In the genomic region with DNA sequence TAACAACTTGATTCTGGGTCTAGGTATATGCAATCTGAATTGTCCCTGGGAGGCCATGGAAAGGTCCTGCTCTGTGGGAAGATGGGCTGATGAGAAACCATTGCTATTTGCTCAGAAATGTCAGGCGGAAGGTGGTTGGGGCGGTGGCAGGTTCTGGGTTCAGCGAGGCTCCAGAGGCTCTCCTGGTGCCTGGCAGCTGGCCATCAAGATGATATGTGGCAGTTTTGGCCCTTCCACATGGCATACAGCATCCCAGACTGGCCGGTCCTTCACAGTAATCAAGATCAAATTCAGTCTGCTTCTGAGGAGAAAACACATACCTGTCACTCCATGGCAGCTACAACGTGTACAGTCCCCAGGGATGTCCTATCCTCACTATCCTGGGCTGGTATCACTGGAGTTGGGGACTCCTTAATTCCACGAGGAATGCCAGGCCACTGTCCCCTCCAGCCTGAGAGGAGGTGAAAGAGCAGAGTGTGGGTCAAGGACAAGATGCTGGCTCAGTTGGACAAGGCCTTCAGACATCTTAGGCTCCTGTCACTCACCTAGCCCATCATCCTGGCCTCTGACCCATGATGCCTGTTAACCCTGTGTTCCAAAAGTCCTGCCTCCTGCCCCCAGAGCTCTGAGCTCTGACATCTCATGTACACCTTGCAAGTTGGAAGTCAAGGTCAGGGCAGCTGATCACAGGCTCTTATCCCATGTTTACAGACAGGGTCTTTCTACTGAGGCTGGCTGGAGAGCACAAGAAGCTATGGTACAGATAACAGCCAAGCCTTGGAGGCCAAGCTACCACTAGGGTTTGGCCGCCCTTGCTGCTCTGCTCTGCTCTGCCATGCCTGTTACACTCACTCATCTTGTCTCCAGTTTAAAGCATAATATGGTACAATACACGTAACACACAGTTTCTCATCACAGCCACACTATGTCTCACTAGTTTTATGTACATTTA, we compare ENCODE assay signal across 15 mouse cellular contexts. TPM values are rescaled to one million over a fixed set of nuclear protein-coding genes. Genes with fewer than 3 reads are reported as not detected.
A peak's percentile ranks its signal among the peaks of the same experiment; 100 is the strongest.
DNase-seq lines count a peak whose midpoint lies in the region; ATAC-seq and TF ChIP-seq lines count a peak whose summit lies in the region.
"Had no signal": no experiment of that assay in that cellular context is flagged by ENCODE, and none has a peak within 500 bp of the region (broad histone marks: within the 10 kb centered on the region; RNA-seq: fewer than 3 reads in every experiment).

No protein-coding gene starts in this region.

- 0 out of 2 replicates have a peak, but pooled peaks cover 3% of the 10 kb centered on the region for H3K4me1 ChIP-seq in hindbrain, embryonic 15.5 days (replicated peaks)
- H3K4me1 ChIP-seq in hindbrain, embryonic 14.5 days (replicated peaks; ENCODE audit: control insufficient read depth, insufficient read depth, low read length), result no peaks in the 10 kb centered on the region
- H3K4me1 ChIP-seq in stomach, embryonic 14.5 days (ENCODE audit: control insufficient read depth, insufficient read depth, low read length), result no peaks in the 10 kb centered on the region
- no peaks in the 10 kb centered on the region for H3K4me1 ChIP-seq in stomach, postnatal 0 days (replicated peaks; ENCODE audit: control insufficient read depth, insufficient read depth)
- H3K4me1 ChIP-seq: forebrain, embryonic 12.5 days; lung, embryonic 15.5 days; neural tube, embryonic 12.5 days had no signal

- H3K4me3 ChIP-seq in hindbrain, embryonic 15.5 days, result no peak overlapping the region
- H3K4me3 ChIP-seq in hindbrain, embryonic 14.5 days (replicated peaks; ENCODE audit: low read length), result no peak overlapping the region
- H3K4me3 ChIP-seq in stomach, embryonic 14.5 days (ENCODE audit: low read depth, low read length), result no peak overlapping the region
- H3K4me3 ChIP-seq in stomach, postnatal 0 days (ENCODE audit: low read depth, low read length), result no peak overlapping the region
- H3K4me3 ChIP-seq: forebrain, embryonic 12.5 days; lung, embryonic 15.5 days; neural tube, embryonic 12.5 days had no signal

- H3K27me3 ChIP-seq in hindbrain, embryonic 15.5 days, result no peaks in the 10 kb centered on the region
- no peaks in the 10 kb centered on the region for H3K27me3 ChIP-seq in hindbrain, embryonic 14.5 days (ENCODE audit: control insufficient read depth, insufficient read depth, low read length)
- H3K27me3 ChIP-seq in stomach, embryonic 14.5 days (ENCODE audit: control insufficient read depth, insufficient read depth, low read length), result no peaks in the 10 kb centered on the region
- no peaks in the 10 kb centered on the region for H3K27me3 ChIP-seq in stomach, postnatal 0 days (ENCODE audit: control insufficient read depth, insufficient read depth, low read length)
- H3K27me3 ChIP-seq: forebrain, embryonic 12.5 days; lung, embryonic 15.5 days; neural tube, embryonic 12.5 days; Patski had no signal

- no peaks in the 10 kb centered on the region for H3K9me3 ChIP-seq in hindbrain, embryonic 15.5 days
- H3K9me3 ChIP-seq in hindbrain, embryonic 14.5 days (ENCODE audit: control insufficient read depth, low read length), result no peaks in the 10 kb centered on the region
- H3K9me3 ChIP-seq in stomach, embryonic 14.5 days (ENCODE audit: control insufficient read depth, low read depth, low read length), result no peaks in the 10 kb centered on the region
- H3K9me3 ChIP-seq in stomach, postnatal 0 days (ENCODE audit: control insufficient read depth, low read length), result no peaks in the 10 kb centered on the region
- H3K9me3 ChIP-seq: forebrain, embryonic 12.5 days; lung, embryonic 15.5 days; neural tube, embryonic 12.5 days had no signal

- no peak for ATAC-seq in hindbrain, embryonic 15.5 days (ENCODE audit: low FRiP score, low read depth)
- no peak for ATAC-seq in hindbrain, embryonic 14.5 days (ENCODE audit: low FRiP score)
- peak; percentile 35; the same call in 1 of the 2 replicates for ATAC-seq in stomach, embryonic 14.5 days (ENCODE audit: insufficient number of reproducible peaks, insufficient read depth, low FRiP score, low read depth)
- no peak for ATAC-seq in stomach, postnatal 0 days (ENCODE audit: low FRiP score, low TSS enrichment)
- ATAC-seq: midbrain, embryonic 16.5 days; Patski had no signal

- TF ChIP-seq CTCF in stomach, postnatal 0 days (IDR thresholded peaks at IDR 0.05; ENCODE audit: low read depth), result no peak

- no peak for DNase-seq in hindbrain, embryonic 14.5 days (ENCODE audit: low spot score)
- DNase-seq in stomach, postnatal 0 days (ENCODE audit: low spot score), result no peak
- DNase-seq in cerebellum, postnatal 36 days, result peak; percentile 45 to 55
- DNase-seq in frontal cortex, adult 2 months (ENCODE audit: extremely low spot score in 1 of 2, low spot score in 1 of 2), result no peak
- DNase-seq in spleen, postnatal 10 days (ENCODE audit: low spot score in 2 of 2), result no peak
- DNase-seq: adrenal gland, postnatal 25 days; spleen, adult 18-20 months; thymus, postnatal 14 days had no signal

- H3K9ac ChIP-seq in hindbrain, embryonic 15.5 days, result no peak overlapping the region
- no peak overlapping the region for H3K9ac ChIP-seq in hindbrain, embryonic 14.5 days
- H3K9ac ChIP-seq in stomach, embryonic 14.5 days (replicated peaks; ENCODE audit: low read depth, low read length), result no peak overlapping the region
- H3K9ac ChIP-seq in stomach, postnatal 0 days (ENCODE audit: low read length), result no peak overlapping the region
- H3K9ac ChIP-seq: forebrain, embryonic 12.5 days; lung, embryonic 15.5 days; neural tube, embryonic 12.5 days had no signal

- no peak for TF ChIP-seq EP300 in stomach, postnatal 0 days (optimal IDR thresholded peaks at IDR 0.05)

- H3K4me2 ChIP-seq in hindbrain, embryonic 15.5 days, result no peak overlapping the region
- no peak overlapping the region for H3K4me2 ChIP-seq in hindbrain, embryonic 14.5 days (replicated peaks)
- H3K4me2 ChIP-seq in stomach, embryonic 14.5 days (replicated peaks; ENCODE audit: low read depth, low read length), result no peak overlapping the region
- H3K4me2 ChIP-seq in stomach, postnatal 0 days (replicated peaks; ENCODE audit: low read depth), result no peak overlapping the region
- H3K4me2 ChIP-seq: forebrain, embryonic 12.5 days; lung, embryonic 15.5 days; neural tube, embryonic 12.5 days had no signal

- H3K36me3 ChIP-seq in hindbrain, embryonic 15.5 days, result no peaks in the 10 kb centered on the region
- H3K36me3 ChIP-seq in hindbrain, embryonic 14.5 days (replicated peaks; ENCODE audit: control insufficient read depth, insufficient read depth), result peaks cover 11% of the 10 kb centered on the region
- H3K36me3 ChIP-seq in stomach, embryonic 14.5 days (ENCODE audit: control insufficient read depth, insufficient read depth, low read length), result peaks cover 3% of the 10 kb centered on the region; the same call in 1 of the 2 replicates
- H3K36me3 ChIP-seq in stomach, postnatal 0 days (ENCODE audit: control insufficient read depth, insufficient read depth, low read length), result no peaks in the 10 kb centered on the region; the same call in 1 of the 2 replicates

- 87% methylated on average over 8 of the region's 8 CpGs for WGBS in hindbrain, embryonic 15.5 days
- WGBS in hindbrain, embryonic 14.5 days, result 85% methylated on average over 8 of the region's 8 CpGs
- WGBS in stomach, embryonic 14.5 days, result 81% methylated on average over 8 of the region's 8 CpGs
- 78% methylated on average over 8 of the region's 8 CpGs for WGBS in stomach, postnatal 0 days

- H3K27ac ChIP-seq in hindbrain, embryonic 15.5 days (replicated peaks), result 0 out of 2 replicates have a peak overlapping the region, but pooled peaks have one; percentile 15
- no peak overlapping the region for H3K27ac ChIP-seq in hindbrain, embryonic 14.5 days
- H3K27ac ChIP-seq in stomach, embryonic 14.5 days (ENCODE audit: low read length), result no peak overlapping the region
- no peak overlapping the region for H3K27ac ChIP-seq in stomach, postnatal 0 days (replicated peaks)
- H3K27ac ChIP-seq: forebrain, embryonic 12.5 days; lung, embryonic 15.5 days; neural tube, embryonic 12.5 days had no signal

RNA-seq across cellular contexts. Expression of a gene that starts 40.5 kb away (rescaled TPM):
- 55.1 and 56.5 TPM in 2 replicates for polyA plus RNA-seq in hindbrain, embryonic 15.5 days (2015; fragmentation: Nextera tagmentation; extraction: Ambion mirVana)
- 56.3 and 62.8 TPM in 2 replicates for polyA plus RNA-seq in hindbrain, embryonic 14.5 days (2014; fragmentation: Nextera tagmentation; extraction: Ambion mirVana)
- 45.9 and 48.9 TPM in 2 replicates for polyA plus RNA-seq in stomach, embryonic 14.5 days (2014; fragmentation: Nextera tagmentation; extraction: Ambion mirVana)
- 11.4 and 11.5 TPM in 2 replicates for polyA plus RNA-seq in stomach, postnatal 0 days (2015; fragmentation: Nextera tagmentation; extraction: Ambion mirVana)
- 81.3 and 91.3 TPM in 2 replicates for polyA plus RNA-seq in frontal cortex, adult 2 months (2012; rRNA removed)

Comparison
In these comparisons a context has a peak if more than half of its experiments do, and no peak if none do; other contexts are left out.
1. DNase-seq: peak in cerebellum, postnatal 36 days (2 of 2); none in hindbrain, embryonic 14.5 days (single experiment), stomach, postnatal 0 days (single experiment), frontal cortex, adult 2 months (0 of 2) and spleen, postnatal 10 days (0 of 2).